Mouse (Mus musculus) frontal cortex, postnatal 36 days (tissue): ENCODE measurements at regions not wholly inside any gene's neighbourhood (a gene's known extent, or its start where the extent isn't known, plus 50 kb on each side); places are given as distances from the start of the nearest gene placed in this dataset.

ENCODE experiments used
- DNase-seq, 2 experiments: peaks; one replicate each; pipeline ENCODE4 v3.0.0; 2022; ENCODE audit warnings: low spot score in 2 of 2

DNA sequence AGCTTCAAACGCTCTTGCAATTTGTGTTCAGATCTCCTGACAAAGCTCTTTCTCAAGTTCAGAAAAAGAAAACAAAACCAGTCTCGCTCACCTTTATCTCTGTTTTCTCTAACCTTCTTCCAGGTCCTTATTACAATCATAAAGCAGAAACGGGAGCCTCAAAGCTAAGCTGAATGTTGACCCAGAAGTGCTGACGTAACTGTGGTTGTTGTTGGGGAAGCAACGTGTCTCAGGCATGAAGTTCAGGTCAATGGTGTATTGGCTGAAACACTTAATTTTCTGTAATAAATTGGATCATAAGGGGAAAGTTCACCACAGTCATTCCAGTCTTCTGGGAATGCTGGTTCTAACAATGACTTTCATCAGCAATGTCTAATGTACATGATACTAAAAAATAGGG, 586.7 kb downstream of the Ofcc1 start:
- no peak for DNase-seq

- DNase-seq = peak in 1 of 2 experiments; percentile 3
Observed at GRCm38 (mm10) chr13:39774111-39774510, 587.1 kb downstream of the Ofcc1 start.

DNA sequence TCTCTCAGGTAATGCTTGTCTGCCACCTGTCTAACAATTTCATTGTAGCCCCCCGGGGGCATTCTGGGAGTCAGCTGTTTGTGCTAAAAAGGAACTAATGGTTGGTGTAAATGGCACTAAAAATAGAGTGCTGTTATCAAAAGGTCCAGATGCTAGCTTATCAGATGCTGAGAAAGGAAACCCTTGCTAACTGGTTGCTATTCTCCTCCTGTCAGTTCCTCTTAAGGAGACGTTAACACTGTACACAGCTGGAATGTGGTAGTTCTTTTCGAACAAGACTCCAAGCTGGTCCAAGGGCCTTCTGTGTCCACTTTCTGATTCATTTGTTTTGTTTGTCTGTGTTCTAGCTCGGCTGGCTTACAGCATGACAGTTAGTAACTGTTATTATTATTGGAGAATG, 592.0 kb downstream of the Ofcc1 start:
- DNase-seq = no peak

- DNase-seq = no peak
Observed at GRCm38 (mm10) chr13:39766897-39767296, 594.4 kb downstream of the Ofcc1 start.
